Mouse (Mus musculus) stomach, postnatal 0 days (tissue): ENCODE measurements around the gene Tek. TPM values are rescaled to one million over a fixed set of nuclear protein-coding genes. Genes with fewer than 3 reads are reported as not detected.
A peak's percentile ranks its signal among the peaks of the same experiment; 100 is the strongest.

ENCODE experiments used
- ATAC-seq: fragments of 200-750 bp; cut with Nextera tagmentation; 2 replicates; pipeline ENCODE4 v1.8.0; 2017; ENCODE audit not compliant: low FRiP score, low TSS enrichment
- DNase-seq: peaks from one replicate; pipeline ENCODE4 v3.0.0-alpha.2; 2016; ENCODE audit warnings: low spot score
- H3K27ac ChIP-seq: fragments of 300-500 bp; sonication (generic); replicated peaks from 2 replicates; pipeline ENCODE4 v1.5.1; 2014; ENCODE audit warnings: mild to moderate bottlenecking, control low read depth
- H3K27me3 ChIP-seq: fragments of 300-500 bp; sonication (generic); 2 replicates; pipeline ENCODE4 v1.6.1; 2014; ENCODE audit warnings: low read length; ENCODE audit not compliant: control insufficient read depth, insufficient read depth
- H3K36me3 ChIP-seq: fragments of 300-500 bp; sonication (generic); 2 replicates; pipeline ENCODE4 v1.6.1; 2014; ENCODE audit warnings: low read length, mixed read lengths; ENCODE audit not compliant: control insufficient read depth, insufficient read depth
- H3K4me1 ChIP-seq: fragments of 300-500 bp; sonication (generic); replicated peaks from 2 replicates; pipeline ENCODE4 v1.6.1; 2014; ENCODE audit warnings: antibody characterized with exemption; ENCODE audit not compliant: control insufficient read depth, insufficient read depth
- H3K4me2 ChIP-seq: fragments of 300-500 bp; sonication (generic); replicated peaks from 2 replicates; pipeline ENCODE4 v1.6.1; 2014; ENCODE audit warnings: low read depth, mild to moderate bottlenecking, control low read depth, moderate library complexity
- H3K4me3 ChIP-seq: fragments of 300-500 bp; sonication (generic); 2 replicates; pipeline ENCODE4 v1.5.1; 2014; ENCODE audit warnings: low read depth, low read length, control low read depth
- H3K9ac ChIP-seq: fragments of 300-500 bp; sonication (generic); 2 replicates; pipeline ENCODE4 v1.6.1; 2014; ENCODE audit warnings: mild to moderate bottlenecking, low read length, control low read depth, mixed read lengths
- H3K9me3 ChIP-seq: fragments of 300-500 bp; sonication (generic); 2 replicates; pipeline ENCODE4 v1.6.1; 2016; ENCODE audit warnings: low read length; ENCODE audit not compliant: control insufficient read depth
- CTCF ChIP-seq: IDR thresholded peaks from 2 replicates; pipeline ENCODE4 v1.5.1; 2016; ENCODE audit warnings: antibody characterized with exemption, low read depth, mild to moderate bottlenecking, moderate library complexity
- EP300 ChIP-seq: optimal IDR thresholded peaks from 2 replicates; pipeline ENCODE3; 2016; ENCODE audit warnings: antibody characterized with exemption
- WGBS: fragments of 180-500 bp; shearing (Covaris S2); extraction: QIAGEN DNeasy Blood & Tissue Kit; methylation state at CpG from one replicate; pipeline ENCODE4 v1.1.7; 2014; 5-methylcytosine and 5-hydroxymethylcytosine counted together
- polyA plus RNA-seq: library from polyadenylated mRNA; unstranded; fragments of >200 nt; fragmentation: Nextera tagmentation; extraction: Ambion mirVana; gene quantifications from 2 replicates; pipeline ENCODE4 v1.2.1, GENCODE M21; 2015

Tek gene
- polyA plus RNA-seq, 1 experiment from 2014 or later: 5.3 TPM

DNA sequence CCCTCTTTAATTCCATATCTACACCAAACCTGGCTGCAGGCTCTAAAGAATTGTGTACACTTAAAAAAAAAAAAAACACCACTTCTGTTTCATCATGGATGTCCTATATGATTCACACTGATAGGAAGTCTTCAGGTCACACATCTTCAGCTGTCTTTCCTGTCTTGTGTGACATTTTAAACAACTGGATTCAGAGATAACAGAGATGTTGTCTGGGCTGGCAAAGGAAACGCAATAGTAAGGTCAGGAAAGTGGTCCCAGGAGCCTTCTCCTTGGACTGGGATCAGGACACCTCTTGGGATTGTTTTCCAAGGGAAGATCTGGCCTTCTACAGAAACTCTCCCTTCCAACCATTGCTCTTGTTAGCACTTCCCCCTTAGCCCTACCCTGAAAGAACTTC lies 2.7 kb downstream of the Tek start:
- Histone ChIP-seq H3K27me3 (no peaks in the 10 kb centered on the region), H3K36me3 (no peaks in the 10 kb centered on the region), H3K4me3 (no peak overlapping the region), H3K9ac (no peak overlapping the region), H3K4me1 (no peaks in the 10 kb centered on the region), H3K4me2 (no peak overlapping the region), H3K9me3 (no peaks in the 10 kb centered on the region), H3K27ac (no peak overlapping the region)
- WGBS: 76% methylated on average over 1 of the region's 1 CpGs
- no peak for TF ChIP-seq EP300
- no peak for TF ChIP-seq CTCF
- no peak for ATAC-seq
- no peak for DNase-seq

GRCm38 (mm10) chr4:94745749-94746148 lies 6.7 kb downstream of the Tek start:
- H3K9me3 ChIP-seq: no peaks in the 10 kb centered on the region
- no peak for DNase-seq
- TF ChIP-seq CTCF (no peak), EP300 (no peak)
- H3K27me3 ChIP-seq: no peaks in the 10 kb centered on the region
- H3K4me3 ChIP-seq: no peak overlapping the region
- H3K9ac ChIP-seq: no peak overlapping the region
- no peak overlapping the region for H3K27ac ChIP-seq
- no peak overlapping the region for H3K4me2 ChIP-seq
- H3K36me3 ChIP-seq: no peaks in the 10 kb centered on the region
- H3K4me1 ChIP-seq: no peaks in the 10 kb centered on the region
- 47% methylated on average over 3 of the region's 3 CpGs for WGBS
- no peak for ATAC-seq

DNA sequence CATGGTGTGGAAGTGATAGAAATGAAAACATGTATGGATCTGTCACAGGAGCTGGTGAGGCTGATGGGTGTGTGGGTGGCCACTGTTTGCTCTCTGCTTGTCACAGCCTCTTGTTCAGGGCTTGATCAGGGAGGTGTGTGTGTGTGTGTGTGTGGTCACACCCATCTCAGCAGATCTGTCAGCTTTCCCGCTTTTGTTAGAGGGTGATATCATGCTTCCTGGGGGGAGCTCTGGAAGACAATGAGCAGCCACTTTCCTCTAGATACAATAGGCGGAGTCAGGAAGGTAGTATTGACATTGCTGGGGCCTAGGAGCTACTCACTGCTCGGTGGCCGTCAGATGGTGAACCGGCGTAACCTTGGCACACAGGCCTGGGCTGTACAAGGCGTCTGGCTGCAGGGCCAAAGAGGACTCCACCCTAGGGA lies 7.3 kb downstream of the Tek start:
- Histone ChIP-seq H3K9ac (no peak overlapping the region), H3K27ac (no peak overlapping the region), H3K4me2 (no peak overlapping the region), H3K4me1 (no peaks in the 10 kb centered on the region), H3K4me3 (no peak overlapping the region), H3K27me3 (no peaks in the 10 kb centered on the region), H3K9me3 (no peaks in the 10 kb centered on the region), H3K36me3 (no peaks in the 10 kb centered on the region)
- TF ChIP-seq CTCF: no peak
- TF ChIP-seq EP300: no peak
- 41% methylated on average over 7 of the region's 7 CpGs for WGBS
- DNase-seq (peak; percentile 56), ATAC-seq (peak; percentile 98)

DNA sequence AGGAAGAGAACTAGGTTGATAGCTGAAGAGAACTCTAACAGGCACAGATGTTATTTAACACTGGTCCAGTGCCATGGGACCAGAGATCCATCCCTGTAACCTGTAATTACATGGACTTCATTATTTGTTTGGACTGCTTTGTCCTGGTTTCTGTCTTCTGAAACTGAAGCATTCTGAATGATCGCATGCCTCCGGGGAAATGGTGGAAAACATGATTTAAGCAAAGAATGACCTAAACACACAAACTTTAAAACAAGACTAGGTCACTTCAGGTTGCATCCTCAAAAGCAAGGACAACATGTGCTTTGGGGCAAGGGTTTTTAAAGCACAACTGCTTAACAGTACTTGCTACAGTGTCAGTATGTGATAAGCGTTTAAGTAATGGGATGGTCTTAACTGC lies 8.2 kb downstream of the Tek start:
- no peaks in the 10 kb centered on the region for H3K9me3 ChIP-seq
- no peaks in the 10 kb centered on the region for H3K4me1 ChIP-seq
- no peak overlapping the region for H3K27ac ChIP-seq
- H3K36me3 ChIP-seq: no peaks in the 10 kb centered on the region
- no peak overlapping the region for H3K4me2 ChIP-seq
- no peak for ATAC-seq
- no peak overlapping the region for H3K9ac ChIP-seq
- 62% methylated on average over 3 of the region's 3 CpGs for WGBS
- DNase-seq: no peak
- H3K27me3 ChIP-seq: no peaks in the 10 kb centered on the region
- no peak overlapping the region for H3K4me3 ChIP-seq
- TF ChIP-seq EP300: no peak
- no peak for TF ChIP-seq CTCF

GRCm38 (mm10) chr4:94752512-94752911 lies 13.4 kb downstream of the Tek start:
- Histone ChIP-seq H3K4me1 (no peaks in the 10 kb centered on the region), H3K27me3 (no peaks in the 10 kb centered on the region), H3K36me3 (no peaks in the 10 kb centered on the region), H3K9ac (no peak overlapping the region), H3K27ac (no peak overlapping the region), H3K9me3 (no peaks in the 10 kb centered on the region), H3K4me3 (no peak overlapping the region), H3K4me2 (no peak overlapping the region)
- no peak for TF ChIP-seq CTCF
- no peak for TF ChIP-seq EP300
- WGBS: 11% methylated on average over 9 of the region's 9 CpGs
- DNase-seq (peak; percentile 28), ATAC-seq (peak; percentile 89)

- Histone ChIP-seq H3K27me3 (no peaks in the 10 kb centered on the region), H3K4me3 (no peak overlapping the region), H3K27ac (no peak overlapping the region), H3K4me2 (no peak overlapping the region), H3K9me3 (no peaks in the 10 kb centered on the region), H3K9ac (no peak overlapping the region), H3K4me1 (no peaks in the 10 kb centered on the region), H3K36me3 (no peaks in the 10 kb centered on the region)
- DNase-seq: no peak
- TF ChIP-seq CTCF: no peak
- TF ChIP-seq EP300: no peak
- no peak for ATAC-seq
These were observed 26.1 kb downstream of the Tek start for GRCm38 (mm10) chr4:94765217-94765616.
